Mouse (Mus musculus) skeletal muscle tissue, adult 2 months (tissue): ENCODE data around the gene Wbp1.
"Not testable (repeated sequence)": the region's sequence is repeated elsewhere in the genome, so short reads cannot be mapped to it uniquely, and the experiment has no call there.

ENCODE experiments used
- DNase-seq: peaks from one replicate; pipeline ENCODE4 v3.0.0-alpha.2; 2012; ENCODE audit warnings: low read depth, low spot score

Gene Wbp1

GRCm38 (mm10) chr6:83120930-83121862 lies at the start of gene Wbp1:
Gene Wbp1 (minus strand): TSS chr6:83121559.
- DNase-seq = peak; percentile 98

DNA sequence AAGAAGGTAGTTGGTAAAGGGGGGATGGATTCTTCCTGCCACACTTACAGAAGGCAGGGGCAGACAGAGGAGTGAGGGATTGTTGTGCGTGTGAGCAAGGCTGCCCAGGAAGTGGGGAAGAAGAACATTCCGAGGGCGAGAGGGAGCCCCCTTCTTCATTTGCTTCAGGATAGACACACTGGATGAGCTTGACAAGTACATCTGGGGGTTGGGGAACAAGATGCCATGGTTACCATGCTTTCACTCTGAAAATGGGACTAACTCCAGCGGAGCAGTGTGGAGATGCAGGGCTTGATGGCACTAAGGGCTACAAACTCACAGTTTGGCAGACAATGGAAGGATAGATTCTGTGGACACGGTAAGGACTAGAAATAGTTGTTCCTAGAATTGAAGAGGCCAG lies 49.7 kb upstream of the Wbp1 start:
- no peak for DNase-seq

- DNase-seq = no peak
Observed at GRCm38 (mm10) chr6:83169872-83170271, 48.5 kb upstream of the Wbp1 start.

GRCm38 (mm10) chr6:83166243-83166630 lies 44.9 kb upstream of the Wbp1 start:
- DNase-seq = no peak

- peak; percentile 95 for DNase-seq
Observed at GRCm38 (mm10) chr6:83165607-83166242, 44.4 kb upstream of the Wbp1 start, which contains the start of gene Dctn1. Gene Dctn1 (plus strand): TSS chr6:83165920.

DNA sequence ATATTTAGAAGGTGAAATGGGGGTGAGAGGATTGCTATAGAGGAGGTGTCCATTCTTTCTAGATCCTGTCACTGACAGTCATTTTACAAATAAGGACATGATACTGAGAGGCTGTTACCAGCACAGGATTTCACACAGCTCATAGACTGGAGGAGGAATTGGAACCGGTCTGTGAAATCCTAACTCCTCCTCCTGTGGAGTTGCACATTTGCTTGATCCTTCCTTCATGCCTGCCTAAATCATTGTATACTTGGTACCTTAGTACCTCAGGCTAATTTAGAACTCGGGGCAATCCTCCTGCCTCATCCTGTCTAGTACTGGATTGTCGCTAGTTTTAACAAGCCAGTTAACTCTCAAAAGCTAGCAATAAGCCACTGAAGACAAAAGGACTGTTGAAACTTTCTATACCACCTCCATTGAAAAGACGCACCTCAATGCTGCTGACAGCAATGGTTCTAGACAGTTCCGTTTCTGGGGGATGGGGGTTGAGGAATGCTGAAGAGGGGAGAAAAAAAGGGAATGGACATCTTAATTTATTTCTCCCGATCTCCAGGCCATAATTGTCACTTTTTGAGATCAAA lies 43.8 kb upstream of the Wbp1 start:
- no peak for DNase-seq

DNA sequence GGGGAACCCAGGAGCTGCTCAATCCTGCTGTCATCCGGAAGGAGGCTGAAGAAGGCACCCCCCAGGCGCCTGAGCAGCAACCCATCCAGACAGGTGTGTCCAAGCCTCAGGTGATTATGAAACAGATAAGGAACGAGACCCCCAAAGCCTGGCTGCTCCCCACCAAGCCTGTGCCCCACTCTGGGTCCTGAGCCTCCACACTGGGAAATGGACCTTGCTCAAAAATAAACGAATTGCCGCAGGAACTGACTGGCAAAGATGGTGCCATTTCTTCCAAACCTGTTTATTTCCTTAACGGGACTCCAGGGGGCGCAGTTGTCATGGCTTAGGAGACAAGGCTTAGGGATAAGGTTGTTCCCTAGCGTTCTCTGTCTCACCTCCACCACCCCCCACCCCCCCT lies 41.3 kb upstream of the Wbp1 start:
- peak; percentile 60 for DNase-seq

DNA sequence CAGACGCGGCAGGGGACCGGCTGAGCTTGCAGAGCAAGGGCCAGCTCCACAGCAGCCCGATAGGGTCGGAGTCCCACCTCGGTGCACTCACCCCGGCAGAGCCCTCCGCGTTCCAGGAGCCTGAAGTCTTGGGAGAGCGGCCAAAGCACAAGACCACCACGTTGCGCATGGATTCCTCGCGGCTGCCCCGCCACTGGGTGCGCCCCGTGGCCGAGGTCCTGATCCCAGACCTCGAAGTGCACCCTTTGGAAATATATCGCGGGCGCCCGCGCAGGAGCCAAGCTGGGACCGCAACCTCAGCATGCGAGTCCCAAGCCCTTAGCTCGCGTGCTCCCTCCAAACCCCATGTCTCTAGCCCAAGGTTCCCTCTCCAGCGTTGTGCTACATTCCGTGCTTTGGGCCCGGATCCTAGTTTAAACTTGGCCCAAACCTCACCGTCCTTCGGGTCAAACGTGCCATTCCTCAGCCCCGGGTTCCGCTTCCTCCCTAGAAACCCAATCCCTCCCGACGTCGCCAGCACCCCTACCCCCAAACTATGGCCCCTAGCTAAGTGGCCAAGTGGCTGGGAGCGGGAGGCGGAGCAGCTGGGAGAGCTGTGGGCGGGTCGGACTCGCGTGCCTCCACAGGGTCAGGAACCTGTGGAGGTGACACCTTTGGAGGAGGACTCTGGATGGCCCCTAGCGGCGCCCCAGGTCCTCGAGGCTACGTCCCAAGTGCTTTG lies 40.7 kb upstream of the Wbp1 start:
- DNase-seq = no peak

DNA sequence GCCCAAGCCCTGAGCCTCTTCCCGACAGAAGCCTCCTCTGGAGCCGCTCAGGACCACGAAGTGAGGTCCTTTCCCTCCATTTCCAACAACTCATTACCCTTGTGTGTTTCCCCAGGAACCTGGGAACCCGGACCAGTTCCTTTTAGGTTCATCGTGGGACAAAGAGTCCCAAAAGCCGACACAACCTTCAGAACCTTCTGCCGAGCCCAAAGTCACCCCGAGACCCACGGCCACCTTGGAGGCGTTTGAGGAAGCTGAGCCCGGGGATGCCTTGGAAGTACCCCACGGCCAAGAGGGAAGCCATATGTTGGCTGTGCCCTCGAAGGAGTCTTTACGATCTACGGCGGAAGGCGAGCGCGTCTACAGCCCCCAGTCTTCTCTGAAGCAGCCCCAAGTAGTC lies 40.1 kb upstream of the Wbp1 start:
- no peak for DNase-seq

GRCm38 (mm10) chr6:83159456-83159855 lies 38.1 kb upstream of the Wbp1 start:
- DNase-seq = not testable (repeated sequence)

- DNase-seq = no peak
Observed at GRCm38 (mm10) chr6:83156259-83156684, 34.9 kb upstream of the Wbp1 start, which contains the start of the genes Wdr54 and 1700003E16Rik. Gene Wdr54 (minus strand): TSS chr6:83156397. Gene 1700003E16Rik (plus strand): TSS chr6:83156404.

DNA sequence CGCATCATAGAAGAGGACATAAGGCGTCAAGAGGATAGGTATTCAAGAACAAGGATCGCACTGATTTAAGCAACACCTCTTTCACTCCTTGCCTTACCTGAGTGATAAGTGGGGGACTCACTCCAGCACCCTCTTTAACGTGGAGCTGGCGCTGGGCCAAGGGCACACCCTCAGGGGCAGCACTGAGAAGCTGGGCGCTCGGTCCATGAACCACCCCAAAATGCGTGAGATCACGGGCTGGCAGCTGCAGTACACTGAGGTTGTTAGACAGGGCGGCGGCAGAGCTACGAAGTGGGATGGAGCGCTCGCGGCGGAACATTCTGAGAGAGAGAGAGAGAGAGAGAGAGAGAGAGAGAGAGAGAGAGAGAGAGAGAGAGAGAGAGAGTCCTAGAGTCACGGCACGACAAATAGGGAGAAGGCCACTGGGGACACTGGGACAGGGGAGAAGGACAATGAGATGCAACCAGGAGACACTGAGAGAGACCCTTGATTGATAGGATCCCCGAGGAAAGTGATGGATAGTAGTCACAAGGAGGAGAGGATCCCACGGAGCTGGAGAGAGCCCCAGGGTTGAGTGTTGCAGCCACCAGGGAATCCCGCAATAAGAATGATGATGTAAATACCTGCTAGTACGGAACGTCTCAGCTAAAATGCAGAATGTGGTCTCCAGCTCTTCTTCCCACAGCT lies 34.3 kb upstream of the Wbp1 start:
- DNase-seq = no peak

- no peak for DNase-seq
Observed at GRCm38 (mm10) chr6:83153485-83153884, 32.1 kb upstream of the Wbp1 start.

DNA sequence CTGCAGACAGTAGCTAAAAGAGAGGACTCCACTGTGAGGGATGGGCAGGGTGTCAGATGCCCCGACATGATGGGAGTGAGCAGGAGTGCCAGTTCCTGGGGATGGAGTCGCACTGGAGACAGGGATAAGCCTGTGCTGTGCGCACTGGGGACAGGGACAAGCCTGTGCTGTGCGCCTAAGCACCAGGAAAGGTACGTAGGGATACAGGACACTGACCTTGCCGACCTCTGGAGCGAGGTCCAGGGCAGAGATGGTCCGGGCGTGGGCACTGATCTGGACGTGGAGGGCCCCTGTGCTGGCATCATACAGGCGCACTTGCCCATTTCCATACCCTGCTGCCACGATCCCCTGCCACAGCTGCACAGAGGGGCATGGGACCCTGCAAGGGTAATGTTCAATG lies 31.7 kb upstream of the Wbp1 start:
- DNase-seq = no peak

GRCm38 (mm10) chr6:83151721-83152120 lies 30.4 kb upstream of the Wbp1 start:
- no peak for DNase-seq

DNA sequence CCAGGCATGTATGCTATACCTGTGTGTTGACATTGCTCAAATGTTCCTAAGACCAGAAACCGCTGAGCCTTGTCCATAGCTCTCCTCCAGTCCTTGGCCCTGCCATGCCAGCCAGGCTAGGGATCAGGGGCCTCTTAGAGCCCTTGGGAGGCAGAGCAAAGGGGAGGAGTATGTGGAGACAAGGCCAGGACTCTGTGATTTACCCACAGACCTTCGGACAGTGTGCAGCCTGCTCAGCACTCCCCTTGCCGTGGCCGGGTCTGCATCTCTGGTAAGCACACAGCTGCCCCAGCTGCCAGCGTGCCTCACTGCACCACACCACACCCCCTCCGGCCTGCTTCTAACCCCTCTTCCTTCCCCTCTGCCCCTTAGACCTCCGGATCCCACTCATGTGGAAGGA lies 25.9 kb upstream of the Wbp1 start:
- DNase-seq = no peak

DNA sequence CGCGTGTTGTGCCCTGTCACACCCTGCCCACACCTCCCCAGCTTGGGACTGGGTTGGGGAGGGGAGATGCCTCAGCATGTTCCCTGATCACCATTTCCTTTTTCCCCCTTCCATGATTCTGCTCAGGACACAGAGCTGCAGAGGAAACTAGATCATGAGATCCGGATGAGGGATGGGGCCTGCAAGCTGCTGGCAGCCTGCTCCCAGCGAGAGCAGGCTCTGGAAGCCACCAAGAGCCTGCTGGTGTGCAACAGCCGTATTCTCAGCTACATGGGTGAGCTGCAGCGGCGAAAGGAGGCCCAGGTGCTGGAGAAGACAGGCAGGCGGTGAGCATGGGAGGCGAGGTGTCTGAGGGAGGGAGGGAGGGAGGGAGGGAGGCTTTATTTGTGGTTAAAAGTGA lies 24.4 kb upstream of the Wbp1 start:
- DNase-seq = no peak

DNA sequence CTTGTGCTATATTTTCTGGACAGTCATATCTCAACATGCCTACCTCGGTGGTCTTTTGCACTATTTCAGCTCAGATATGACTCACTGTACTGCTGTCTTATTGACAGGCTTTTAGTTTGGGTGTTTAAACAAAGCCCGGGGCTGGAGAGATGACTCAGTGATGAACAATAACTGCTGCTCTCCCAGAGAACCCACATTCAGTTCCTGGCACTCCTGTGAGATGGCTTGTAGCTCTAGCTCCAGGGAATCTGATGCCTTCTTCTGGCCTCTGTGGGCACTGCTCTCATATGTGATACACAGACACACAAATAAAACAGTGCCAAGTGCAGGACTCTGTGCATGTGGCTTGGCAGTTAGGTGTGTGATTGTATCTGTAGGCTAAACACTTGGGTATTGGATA lies 23.9 kb upstream of the Wbp1 start:
- no peak for DNase-seq

- no peak for DNase-seq
Observed at GRCm38 (mm10) chr6:83142886-83143285, 21.5 kb upstream of the Wbp1 start.

DNA sequence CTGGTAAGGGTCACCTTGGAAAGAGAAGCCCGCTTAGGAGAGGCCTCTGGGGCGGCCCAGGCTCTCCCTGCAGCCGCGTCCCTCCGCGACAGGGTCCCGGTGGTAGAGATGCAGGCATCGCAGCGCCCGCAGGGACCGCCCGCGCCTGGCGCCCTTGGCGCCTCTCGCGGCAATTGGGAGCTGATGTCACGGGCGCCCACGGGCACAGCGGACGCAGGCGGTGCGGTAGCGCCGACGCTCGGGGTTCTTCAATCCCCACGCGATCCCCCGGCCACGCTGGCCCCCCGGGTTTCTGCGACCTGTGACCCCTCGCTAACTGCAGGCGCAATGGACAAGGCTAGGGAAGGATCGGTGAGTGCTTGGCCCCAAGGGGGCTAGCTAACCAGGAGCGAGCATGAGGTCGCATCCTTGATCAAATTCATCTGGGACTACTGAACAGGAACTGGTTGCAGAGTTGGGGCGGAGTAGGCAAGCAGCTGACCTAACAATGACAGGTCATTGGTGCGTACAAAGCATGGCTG lies 20.9 kb upstream of the Wbp1 start:
- no peak for DNase-seq

- DNase-seq = no peak
Observed at GRCm38 (mm10) chr6:83141636-83142035, 20.3 kb upstream of the Wbp1 start.
